Mouse (Mus musculus): ENCODE measurements around the gene Skap1. TPM values are rescaled to one million over a fixed set of nuclear protein-coding genes. Genes with fewer than 3 reads are reported as not detected.

The Skap1 gene
- polyA plus RNA-seq, 1 experiment from 2014 or later = 1.8 TPM

GRCm38 (mm10) chr11:96526137-96526621 lies 61.8 kb downstream of the Skap1 start:
- WGBS = 84% methylated on average over 16 of the region's 16 CpGs
- no peaks in the 10 kb centered on the region for H3K9me3 ChIP-seq (ENCODE audit: control insufficient read depth, low read length)
- no peak overlapping the region for H3K4me2 ChIP-seq (ENCODE audit: low read depth)
- no peak overlapping the region for H3K9ac ChIP-seq (ENCODE audit: low read length)
- no peak for DNase-seq (ENCODE audit: low spot score)
- no peaks in the 10 kb centered on the region for H3K4me1 ChIP-seq (ENCODE audit: control insufficient read depth, insufficient read depth, low read length)
- no peak for ATAC-seq (ENCODE audit: insufficient read depth, low FRiP score, low TSS enrichment)
- no peaks in the 10 kb centered on the region for H3K27me3 ChIP-seq (ENCODE audit: control insufficient read depth, insufficient read depth, low read length)
- no peak overlapping the region for H3K4me3 ChIP-seq (ENCODE audit: low read depth, low read length)
- H3K36me3 ChIP-seq (ENCODE audit: control insufficient read depth, insufficient read depth, low read length) = no peaks in the 10 kb centered on the region
- H3K27ac ChIP-seq (ENCODE audit: low read depth, low read length) = no peak overlapping the region

DNA sequence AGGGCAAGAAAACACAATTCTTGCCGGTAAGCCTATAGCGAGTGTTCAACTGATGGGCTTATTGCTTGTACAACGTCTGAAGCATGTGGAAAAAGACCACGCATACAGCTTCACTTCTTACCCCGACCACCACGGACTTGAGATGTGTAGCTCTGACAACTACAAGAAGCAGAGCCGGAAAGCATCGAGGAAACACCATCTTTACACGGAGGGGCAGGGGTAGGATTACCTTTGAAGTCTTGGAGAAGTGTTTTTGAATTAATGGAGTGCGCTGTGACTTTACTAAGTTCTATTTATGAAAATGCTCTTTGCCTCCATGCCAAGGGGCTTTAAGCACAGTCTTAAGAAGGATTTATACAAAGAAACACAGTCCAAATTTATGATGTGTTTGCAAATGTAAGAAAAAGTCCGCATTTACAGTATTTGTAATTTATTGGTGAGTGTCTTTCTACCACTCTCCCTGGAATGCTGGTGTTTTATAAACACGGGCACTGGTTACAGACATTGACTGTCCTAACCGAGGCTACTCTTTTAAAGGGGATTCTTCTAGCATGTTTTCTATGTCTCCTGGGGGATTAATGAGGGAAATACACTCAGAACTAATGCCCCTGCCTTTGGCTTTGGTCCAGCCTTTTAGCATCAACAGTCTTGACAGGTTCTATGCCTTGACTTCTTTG lies 67.5 kb downstream of the Skap1 start:
- DNase-seq (ENCODE audit: low spot score) (no peak), ATAC-seq (ENCODE audit: insufficient read depth, low FRiP score, low TSS enrichment) (no peak)
- no peak overlapping the region for H3K27ac ChIP-seq (ENCODE audit: low read depth, low read length)
- H3K4me3 ChIP-seq (ENCODE audit: low read depth, low read length) = no peak overlapping the region
- H3K4me1 ChIP-seq (ENCODE audit: control insufficient read depth, insufficient read depth, low read length) = no peaks in the 10 kb centered on the region; the same call in 1 of the 2 replicates
- H3K36me3 ChIP-seq (ENCODE audit: control insufficient read depth, insufficient read depth, low read length) = no peaks in the 10 kb centered on the region
- H3K9ac ChIP-seq (ENCODE audit: low read length) = no peak overlapping the region
- H3K27me3 ChIP-seq (ENCODE audit: control insufficient read depth, insufficient read depth, low read length) = no peaks in the 10 kb centered on the region
- no peaks in the 10 kb centered on the region for H3K9me3 ChIP-seq (ENCODE audit: control insufficient read depth, low read length)
- no peak overlapping the region for H3K4me2 ChIP-seq (ENCODE audit: low read depth)
- WGBS = 74% methylated on average over 13 of the region's 13 CpGs

GRCm38 (mm10) chr11:96534531-96534930 lies 70.1 kb downstream of the Skap1 start:
- Histone ChIP-seq H3K36me3 (ENCODE audit: control insufficient read depth, insufficient read depth, low read length) (no peaks in the 10 kb centered on the region), H3K9ac (ENCODE audit: low read length) (no peak overlapping the region), H3K27me3 (ENCODE audit: control insufficient read depth, insufficient read depth, low read length) (no peaks in the 10 kb centered on the region), H3K27ac (ENCODE audit: low read depth, low read length) (no peak overlapping the region), H3K4me1 (ENCODE audit: control insufficient read depth, insufficient read depth, low read length) (no peaks in the 10 kb centered on the region; the same call in none of the 2 replicates), H3K4me2 (ENCODE audit: low read depth) (no peak overlapping the region), H3K9me3 (ENCODE audit: control insufficient read depth, low read length) (no peaks in the 10 kb centered on the region), H3K4me3 (ENCODE audit: low read depth, low read length) (no peak overlapping the region)
- WGBS = 83% methylated on average over 2 of the region's 2 CpGs
- ATAC-seq (ENCODE audit: insufficient read depth, low FRiP score, low TSS enrichment) (no peak), DNase-seq (ENCODE audit: low spot score) (no peak)

DNA sequence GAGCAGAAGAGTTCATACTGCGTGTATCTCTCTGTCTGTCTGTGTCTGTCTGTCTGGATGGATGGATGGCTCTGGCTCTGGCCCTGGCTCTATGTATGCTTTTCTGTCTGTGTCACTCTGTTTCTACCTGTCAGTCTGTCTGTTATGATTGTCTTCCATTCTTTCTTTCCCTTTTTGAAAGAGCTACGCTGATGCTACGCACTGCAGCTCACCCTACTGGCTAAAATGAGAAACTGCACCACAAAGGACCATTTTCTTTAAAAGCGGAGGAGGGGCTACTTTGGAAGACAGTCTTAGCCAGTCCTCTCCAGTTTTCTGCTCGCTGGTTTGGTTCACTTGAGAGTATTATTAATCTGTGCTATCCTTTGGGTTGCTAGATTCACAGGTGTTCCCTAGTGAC lies 71.8 kb downstream of the Skap1 start:
- Histone ChIP-seq H3K27ac (ENCODE audit: low read depth, low read length) (no peak overlapping the region), H3K4me2 (ENCODE audit: low read depth) (no peak overlapping the region), H3K9ac (ENCODE audit: low read length) (no peak overlapping the region), H3K36me3 (ENCODE audit: control insufficient read depth, insufficient read depth, low read length) (no peaks in the 10 kb centered on the region), H3K4me3 (ENCODE audit: low read depth, low read length) (no peak overlapping the region), H3K4me1 (ENCODE audit: control insufficient read depth, insufficient read depth, low read length) (no peaks in the 10 kb centered on the region; the same call in none of the 2 replicates), H3K9me3 (ENCODE audit: control insufficient read depth, low read length) (no peaks in the 10 kb centered on the region), H3K27me3 (ENCODE audit: control insufficient read depth, insufficient read depth, low read length) (no peaks in the 10 kb centered on the region)
- ATAC-seq (ENCODE audit: insufficient read depth, low FRiP score, low TSS enrichment) (no peak), DNase-seq (ENCODE audit: low spot score) (peak; percentile 59)
- 20% methylated on average over 5 of the region's 5 CpGs for WGBS

- 82% methylated on average over 7 of the region's 7 CpGs for WGBS
Observed at GRCm38 (mm10) chr11:96542003-96542402, 77.6 kb downstream of the Skap1 start.

DNA sequence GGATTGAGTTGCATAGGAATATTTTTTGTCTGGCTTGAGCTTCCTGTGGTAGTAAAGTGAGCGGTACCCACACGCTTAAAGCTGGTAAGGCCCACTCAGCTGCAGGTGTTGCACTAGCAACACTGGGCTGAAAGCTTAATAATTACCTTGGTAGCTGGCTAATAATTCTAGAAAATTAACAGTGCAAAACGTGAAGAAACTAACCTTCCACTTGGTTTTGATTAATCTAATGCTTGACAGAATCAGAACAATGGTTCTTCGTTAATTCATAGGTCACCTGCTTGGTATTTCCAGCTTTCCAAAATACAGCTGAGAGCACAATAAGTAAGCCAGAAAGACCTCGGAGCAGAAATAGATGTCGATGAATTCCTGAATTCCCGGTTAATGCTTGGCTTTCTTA lies 78.2 kb downstream of the Skap1 start:
- Histone ChIP-seq H3K4me3 (ENCODE audit: low read depth, low read length) (no peak overlapping the region), H3K27me3 (ENCODE audit: control insufficient read depth, insufficient read depth, low read length) (no peaks in the 10 kb centered on the region), H3K27ac (ENCODE audit: low read depth, low read length) (no peak overlapping the region), H3K9me3 (ENCODE audit: control insufficient read depth, low read length) (no peaks in the 10 kb centered on the region), H3K36me3 (ENCODE audit: control insufficient read depth, insufficient read depth, low read length) (no peaks in the 10 kb centered on the region), H3K4me2 (ENCODE audit: low read depth) (no peak overlapping the region), H3K9ac (ENCODE audit: low read length) (no peak overlapping the region), H3K4me1 (ENCODE audit: control insufficient read depth, insufficient read depth, low read length) (no peaks in the 10 kb centered on the region; the same call in 1 of the 2 replicates)
- ATAC-seq (ENCODE audit: insufficient read depth, low FRiP score, low TSS enrichment) = no peak
- no peak for DNase-seq (ENCODE audit: low spot score)
- 88% methylated on average over 7 of the region's 7 CpGs for WGBS

More at GRCm38 (mm10) chr11:96542003-96542402, 77.6 kb downstream of the Skap1 start:
- ATAC-seq (ENCODE audit: insufficient read depth, low FRiP score, low TSS enrichment) = no peak
- Histone ChIP-seq H3K9ac (ENCODE audit: low read length) (no peak overlapping the region), H3K36me3 (ENCODE audit: control insufficient read depth, insufficient read depth, low read length) (no peaks in the 10 kb centered on the region), H3K27me3 (ENCODE audit: control insufficient read depth, insufficient read depth, low read length) (no peaks in the 10 kb centered on the region), H3K4me3 (ENCODE audit: low read depth, low read length) (no peak overlapping the region), H3K27ac (ENCODE audit: low read depth, low read length) (no peak overlapping the region), H3K9me3 (ENCODE audit: control insufficient read depth, low read length) (no peaks in the 10 kb centered on the region), H3K4me1 (ENCODE audit: control insufficient read depth, insufficient read depth, low read length) (no peaks in the 10 kb centered on the region; the same call in 1 of the 2 replicates), H3K4me2 (ENCODE audit: low read depth) (no peak overlapping the region)
- no peak for DNase-seq (ENCODE audit: low spot score)

GRCm38 (mm10) chr11:96546428-96546827 lies 82.0 kb downstream of the Skap1 start:
- H3K27me3 ChIP-seq (ENCODE audit: control insufficient read depth, insufficient read depth, low read length) = no peaks in the 10 kb centered on the region
- no peaks in the 10 kb centered on the region for H3K4me1 ChIP-seq (ENCODE audit: control insufficient read depth, insufficient read depth, low read length)
- WGBS = 72% methylated on average over 8 of the region's 8 CpGs
- no peak overlapping the region for H3K4me2 ChIP-seq (ENCODE audit: low read depth)
- H3K9ac ChIP-seq (ENCODE audit: low read length) = no peak overlapping the region
- no peaks in the 10 kb centered on the region for H3K9me3 ChIP-seq (ENCODE audit: control insufficient read depth, low read length)
- no peaks in the 10 kb centered on the region for H3K36me3 ChIP-seq (ENCODE audit: control insufficient read depth, insufficient read depth, low read length)
- no peak overlapping the region for H3K4me3 ChIP-seq (ENCODE audit: low read depth, low read length)
- ATAC-seq (ENCODE audit: insufficient read depth, low FRiP score, low TSS enrichment) (no peak), DNase-seq (ENCODE audit: low spot score) (no peak)
- H3K27ac ChIP-seq (ENCODE audit: low read depth, low read length) = no peak overlapping the region

DNA sequence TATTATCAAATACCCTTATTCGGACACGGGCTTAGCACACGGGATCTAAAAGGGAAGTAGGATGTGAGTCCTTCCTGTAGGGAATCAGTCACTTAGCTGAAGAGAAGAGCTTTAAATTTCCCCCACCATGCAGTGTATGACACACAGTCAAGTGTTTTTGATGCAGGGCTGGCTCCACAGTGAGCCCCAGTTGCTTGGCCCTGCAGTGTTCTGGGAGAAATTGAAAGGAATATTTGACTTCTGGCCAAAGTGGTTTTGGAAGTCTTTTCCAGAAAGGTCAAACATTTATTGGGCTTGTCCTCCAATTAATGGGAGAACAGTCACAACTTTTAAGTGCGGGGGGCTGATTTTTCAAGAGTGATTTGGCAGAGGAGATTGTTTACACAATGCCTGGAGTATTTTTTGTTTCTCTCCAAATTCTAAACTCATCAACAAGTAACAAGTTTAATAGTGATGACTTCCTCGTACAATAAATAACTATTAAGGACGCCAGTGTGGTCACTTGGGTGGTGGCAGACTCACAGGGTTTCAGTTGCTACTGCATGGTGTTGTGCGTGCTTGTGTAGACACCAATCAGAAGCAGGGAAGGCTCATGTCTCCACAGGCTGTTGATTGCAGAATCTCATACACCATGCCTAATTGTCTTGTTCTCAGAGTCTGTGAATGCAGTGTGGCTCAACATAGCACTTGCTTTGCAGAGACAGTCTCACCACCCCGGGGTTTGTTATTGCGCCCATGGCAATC lies 86.7 kb downstream of the Skap1 start:
- Histone ChIP-seq H3K36me3 (ENCODE audit: control insufficient read depth, insufficient read depth, low read length) (no peaks in the 10 kb centered on the region), H3K9ac (ENCODE audit: low read length) (no peak overlapping the region), H3K9me3 (ENCODE audit: control insufficient read depth, low read length) (no peaks in the 10 kb centered on the region), H3K27ac (ENCODE audit: low read depth, low read length) (no peak overlapping the region), H3K4me2 (ENCODE audit: low read depth) (no peak overlapping the region), H3K4me1 (ENCODE audit: control insufficient read depth, insufficient read depth, low read length) (peaks cover 13% of the 10 kb centered on the region), H3K4me3 (ENCODE audit: low read depth, low read length) (no peak overlapping the region), H3K27me3 (ENCODE audit: control insufficient read depth, insufficient read depth, low read length) (no peaks in the 10 kb centered on the region)
- no peak; the same call in 1 of the 2 replicates for ATAC-seq (ENCODE audit: insufficient read depth, low FRiP score, low TSS enrichment)
- 85% methylated on average over 9 of the region's 9 CpGs for WGBS
- no peak for DNase-seq (ENCODE audit: low spot score)
